12 mouse cellular contexts compared by ENCODE assay signal in genomic region chr1:120074931-120075330, GRCm38 (mm10). TPM values are rescaled to one million over a fixed set of nuclear protein-coding genes. Genes with fewer than 3 reads are reported as not detected.
DNase-seq lines count a peak whose midpoint lies in the region; ATAC-seq and TF ChIP-seq lines count a peak whose summit lies in the region.
"Had no signal": no experiment of that assay in that cellular context is flagged by ENCODE, and none has a peak within 500 bp of the region (broad histone marks: within the 10 kb centered on the region; RNA-seq: fewer than 3 reads in every experiment).

No protein-coding gene starts in this region.

- no peaks in the 10 kb centered on the region for H3K36me3 ChIP-seq in heart, embryonic 16.5 days (ENCODE audit: control insufficient read depth, insufficient read depth)
- H3K36me3 ChIP-seq in ES-Bruce4 (ENCODE audit: control insufficient read depth, insufficient read depth, low read length, poor library complexity, severe bottlenecking), result no peaks in the 10 kb centered on the region
- H3K36me3 ChIP-seq: forebrain, embryonic 12.5 days had no signal

- no peaks in the 10 kb centered on the region for H3K9me3 ChIP-seq in heart, embryonic 16.5 days (replicated peaks; ENCODE audit: control insufficient read depth, low read length)
- H3K9me3 ChIP-seq in ES-Bruce4 (replicated peaks; ENCODE audit: control insufficient read depth, insufficient read depth, low read length, poor library complexity, severe bottlenecking), result no peaks in the 10 kb centered on the region
- H3K9me3 ChIP-seq: forebrain, embryonic 12.5 days had no signal

- TF ChIP-seq CTCF in ES-Bruce4 (IDR thresholded peaks at IDR 0.05; ENCODE audit: low read depth, low read length), result no peak

- no peak overlapping the region for H3K4me3 ChIP-seq in heart, embryonic 16.5 days (ENCODE audit: low read length)
- no peak overlapping the region for H3K4me3 ChIP-seq in ES-Bruce4 (ENCODE audit: low read depth, low read length)

- ATAC-seq in heart, embryonic 16.5 days (replicated peaks; ENCODE audit: extremely low read depth, insufficient read depth, low FRiP score), result no peak

- H3K27ac ChIP-seq in heart, embryonic 16.5 days (ENCODE audit: low read length), result 0 out of 2 replicates have a peak overlapping the region, but pooled peaks have one; percentile 15
- H3K27ac ChIP-seq in ES-Bruce4 (ENCODE audit: insufficient read depth, low read length), result peak overlapping the region; percentile 22
- H3K27ac ChIP-seq: forebrain, embryonic 12.5 days had no signal

- H3K4me2 ChIP-seq in heart, embryonic 16.5 days (ENCODE audit: low read depth, low read length), result no peak overlapping the region

- H3K4me1 ChIP-seq in heart, embryonic 16.5 days (ENCODE audit: control insufficient read depth, insufficient read depth, low read length), result peaks cover 13% of the 10 kb centered on the region
- H3K4me1 ChIP-seq in ES-Bruce4 (ENCODE audit: control insufficient read depth, insufficient read depth, low read length), result peaks cover 9% of the 10 kb centered on the region

- intact Hi-C loops in left cerebral cortex, postnatal 25 days (cut with DNase I), result no loop called here

- TF ChIP-seq POLR2A in ES-Bruce4 (IDR thresholded peaks at IDR 0.05; ENCODE audit: insufficient read depth, low read length), result no peak

- no peak overlapping the region for H3K9ac ChIP-seq in heart, embryonic 16.5 days (ENCODE audit: low read length)
- H3K9ac ChIP-seq in ES-Bruce4 (ENCODE audit: low read depth, poor library complexity, severe bottlenecking), result no peak overlapping the region
- H3K9ac ChIP-seq: forebrain, embryonic 12.5 days had no signal

- WGBS in heart, embryonic 16.5 days, result 64% methylated on average over 4 of the region's 4 CpGs

- no peak for DNase-seq in heart, adult 9 months (ENCODE audit: low spot score in 2 of 2)
- DNase-seq in cerebellum, adult 9-11 months, result peak; percentile 42
- DNase-seq in kidney, postnatal 10 days, result peak; percentile 61
- no peak for DNase-seq in left cerebral cortex, postnatal 25 days (ENCODE audit: low spot score in 2 of 2)
- DNase-seq in layer of hippocampus, postnatal 14 days (ENCODE audit: low spot score in 2 of 2), result no peak
- no peak for DNase-seq in testis, postnatal 14 days (ENCODE audit: low spot score)
- DNase-seq: right cerebral cortex, postnatal 25 days; thymus, adult 18-20 months had no signal

- 0 out of 2 replicates have a peak, but pooled peaks cover 2% of the 10 kb centered on the region for H3K27me3 ChIP-seq in heart, embryonic 16.5 days (ENCODE audit: control insufficient read depth, insufficient read depth, low read length)
- no peaks in the 10 kb centered on the region for H3K27me3 ChIP-seq in ES-Bruce4 (ENCODE audit: control insufficient read depth, insufficient read depth, low read length, poor library complexity, severe bottlenecking)

- TF ChIP-seq EP300 in ES-Bruce4 (IDR thresholded peaks at IDR 0.05; ENCODE audit: insufficient read depth, low read depth, low read length), result no peak

RNA-seq across cellular contexts. Expression of gene Tmem37, which starts 1.1 kb away (rescaled TPM):
- 10.2 and 10.4 TPM in 2 replicates for polyA plus RNA-seq in heart, embryonic 16.5 days (2015; fragmentation: Nextera tagmentation; extraction: Ambion mirVana)
- 15.5 and 17.8 TPM in 2 replicates for polyA plus RNA-seq in ES-Bruce4 (2011; ENCODE audit: insufficient read depth, insufficient read length, low read depth, missing spikeins)
- total RNA-seq in left cerebral cortex, postnatal 25 days (2021), result 1 to 10 TPM; 1.2 to 1.3 TPM
- total RNA-seq in layer of hippocampus, postnatal 14 days (2021), result 1 to 10 TPM in 1 of 2 experiments, under 1 TPM in 1; 0.69 to 2.1 TPM
- total RNA-seq: megakaryocyte, adult 5-6 weeks had no signal

RNA-seq across cellular contexts. Expression of gene Dbi, which starts 45.9 kb away (rescaled TPM):
- polyA plus RNA-seq in heart, embryonic 16.5 days (2015; fragmentation: Nextera tagmentation; extraction: Ambion mirVana), result 676 and 692 TPM in 2 replicates
- polyA plus RNA-seq in ES-Bruce4 (2011; ENCODE audit: insufficient read depth, insufficient read length, low read depth, missing spikeins), result 319 and 354 TPM in 2 replicates
- total RNA-seq in left cerebral cortex, postnatal 25 days (2021), result 100 to 1,000 TPM; 247 to 272 TPM
- 100 to 1,000 TPM; 458 to 509 TPM for total RNA-seq in layer of hippocampus, postnatal 14 days (2021)

RNA-seq across cellular contexts. Expression of gene 3110009E18Rik, which starts 46.1 kb away (rescaled TPM):
- polyA plus RNA-seq in heart, embryonic 16.5 days (2015; fragmentation: Nextera tagmentation; extraction: Ambion mirVana), result 8.1 and 11.7 TPM in 2 replicates
- 14.1 and 16.0 TPM in 2 replicates for polyA plus RNA-seq in ES-Bruce4 (2011; ENCODE audit: insufficient read depth, insufficient read length, low read depth, missing spikeins)
- 1 to 10 TPM; 6.7 to 7.4 TPM for total RNA-seq in left cerebral cortex, postnatal 25 days (2021)
- total RNA-seq in layer of hippocampus, postnatal 14 days (2021), result 1 to 10 TPM; 7.3 to 8.6 TPM

Comparison
In these comparisons a context has a peak if more than half of its experiments do, and no peak if none do; other contexts are left out.
1. DNase-seq: peak in cerebellum, adult 9-11 months (single experiment) and kidney, postnatal 10 days (single experiment); none in heart, adult 9 months (0 of 2), left cerebral cortex, postnatal 25 days (0 of 2), layer of hippocampus, postnatal 14 days (0 of 2) and testis, postnatal 14 days (single experiment).